Mouse (Mus musculus): ENCODE results near the gene Rnf10. TPM values are rescaled to one million over a fixed set of nuclear protein-coding genes. Genes with fewer than 3 reads are reported as not detected.

Rnf10 gene
- polyA plus RNA-seq, 1 experiment from 2014 or later: 121 TPM

GRCm38 (mm10) chr5:115274771-115275170 is 2.1 kb upstream of the Rnf10 start:
- Histone ChIP-seq H3K36me3 (peaks cover 9% of the 10 kb centered on the region; the same call in 1 of the 2 replicates), H3K9ac (no peak overlapping the region), H3K4me3 (no peak overlapping the region), H3K9me3 (no peaks in the 10 kb centered on the region), H3K27me3 (replicated peaks) (no peaks in the 10 kb centered on the region), H3K4me2 (no peak overlapping the region), H3K27ac (replicated peaks) (no peak overlapping the region), H3K4me1 (peaks cover 26% of the 10 kb centered on the region)
- no peak for ATAC-seq (ENCODE audit: extremely low read depth, insufficient number of reproducible peaks, low FRiP score, low TSS enrichment)
- 69% methylated on average over 1 of the region's 1 CpGs for WGBS

DNA sequence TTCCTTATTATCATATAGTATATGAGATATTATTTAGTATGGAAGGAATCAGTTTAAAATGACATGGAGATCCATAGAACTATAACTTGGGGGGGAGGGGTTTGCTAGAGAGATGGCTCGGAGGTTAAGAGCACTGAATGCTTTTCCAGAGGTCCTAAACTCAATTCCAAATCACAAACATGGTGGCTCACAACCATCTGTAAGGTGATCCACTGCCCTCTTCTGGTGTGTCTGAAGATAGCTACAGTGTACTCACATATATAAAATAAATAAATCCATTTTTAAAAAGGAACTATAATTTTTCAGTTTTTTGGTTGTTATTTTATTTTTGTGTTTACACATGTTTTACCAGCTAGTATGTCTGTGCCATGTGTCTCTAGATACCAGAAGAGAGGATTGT is 1.7 kb upstream of the Rnf10 start:
- WGBS: 79% methylated on average over 1 of the region's 1 CpGs
- Histone ChIP-seq H3K9me3 (no peaks in the 10 kb centered on the region), H3K4me3 (no peak overlapping the region), H3K36me3 (peaks cover 13% of the 10 kb centered on the region; the same call in 1 of the 2 replicates), H3K4me2 (no peak overlapping the region), H3K27ac (replicated peaks) (no peak overlapping the region), H3K4me1 (peaks cover 30% of the 10 kb centered on the region), H3K27me3 (replicated peaks) (no peaks in the 10 kb centered on the region), H3K9ac (no peak overlapping the region)
- ATAC-seq (ENCODE audit: extremely low read depth, insufficient number of reproducible peaks, low FRiP score, low TSS enrichment): no peak

GRCm38 (mm10) chr5:115273549-115274135 is 944 bp upstream of the Rnf10 start:
- Histone ChIP-seq H3K4me1 (peaks cover 35% of the 10 kb centered on the region), H3K4me2 (peak overlapping the region; percentile 96), H3K27ac (replicated peaks) (peak overlapping the region; percentile 85; the same call in 1 of the 2 replicates), H3K9me3 (no peaks in the 10 kb centered on the region), H3K9ac (peak overlapping the region; percentile 99; the same call in 1 of the 2 replicates), H3K36me3 (peaks cover 16% of the 10 kb centered on the region; the same call in 1 of the 2 replicates), H3K27me3 (replicated peaks) (no peaks in the 10 kb centered on the region), H3K4me3 (peak overlapping the region; percentile 100)
- ATAC-seq (ENCODE audit: extremely low read depth, insufficient number of reproducible peaks, low FRiP score, low TSS enrichment): no peak
- 71% methylated on average over 6 of the region's 6 CpGs for WGBS

DNA sequence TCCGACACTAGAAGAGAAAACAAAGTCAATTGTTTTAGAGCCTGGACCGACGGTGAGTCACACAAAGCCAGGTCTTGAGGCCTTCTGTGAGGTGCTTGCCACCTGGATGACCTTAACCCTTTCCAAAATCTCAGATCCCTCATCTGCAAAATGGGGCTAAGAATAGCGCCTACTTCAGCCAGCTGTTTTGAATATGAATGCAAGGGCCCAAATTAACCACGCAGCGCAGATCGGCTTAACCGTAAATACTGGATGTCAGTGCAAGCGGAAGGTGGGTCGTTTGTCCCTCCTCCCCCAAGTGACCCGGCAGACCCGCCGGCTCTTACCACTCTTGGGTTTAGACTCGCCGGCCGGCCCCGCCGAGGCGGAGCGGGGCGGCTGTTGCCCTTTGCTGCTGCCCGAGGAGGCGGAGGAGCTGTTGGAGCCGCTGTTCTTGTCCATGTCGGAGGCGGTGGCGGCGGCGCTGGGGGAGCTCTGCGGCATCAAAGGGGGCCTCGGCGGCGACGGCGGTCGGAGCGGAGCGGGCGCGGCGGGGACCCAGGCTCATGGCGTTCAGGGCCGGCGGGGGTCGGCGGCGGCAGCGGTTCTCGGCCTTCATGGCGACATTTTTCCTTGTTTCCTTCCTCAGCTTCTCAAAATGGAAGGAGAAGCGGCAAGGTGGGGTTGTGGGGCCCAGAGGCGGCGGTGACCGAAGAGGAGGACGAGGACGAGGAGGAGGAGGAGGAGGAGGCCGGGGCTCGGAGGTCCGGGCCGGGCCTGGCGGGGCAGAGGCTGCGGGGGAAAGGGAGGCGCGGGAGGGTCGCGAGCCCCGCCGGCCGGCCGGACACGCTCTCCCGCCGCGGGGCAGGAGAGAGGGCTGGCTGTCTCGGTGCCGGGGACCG is 527 bp downstream of the Rnf10 start:
- under 1% methylated on average over 73 of the region's 77 CpGs for WGBS
- H3K4me1 ChIP-seq: peaks cover 50% of the 10 kb centered on the region
- H3K27ac ChIP-seq (replicated peaks): peak overlapping the region; percentile 85

DNA sequence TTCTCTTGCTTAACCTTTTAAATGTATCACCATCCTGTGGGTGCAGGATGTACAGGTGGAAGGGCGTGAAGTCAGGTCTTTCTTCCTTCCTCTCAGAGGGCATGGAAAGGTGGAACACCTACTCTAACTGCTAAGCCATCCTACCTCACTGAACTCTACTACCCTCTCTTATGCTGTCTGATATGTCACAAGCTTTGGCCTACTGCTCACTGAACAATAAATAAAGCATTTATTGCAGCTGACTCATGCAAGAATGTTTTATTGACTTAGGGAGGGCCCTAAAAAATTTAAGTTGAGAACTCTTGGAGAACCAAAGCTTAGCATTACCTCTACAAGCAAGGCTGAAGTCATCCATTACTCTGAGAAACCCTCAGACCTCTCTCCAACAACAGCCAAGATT is 2.7 kb downstream of the Rnf10 start:
- 83% methylated on average over 1 of the region's 1 CpGs for whole genome bisulfite sequencing
- peak overlapping the region; percentile 96 for H3K4me2 ChIP-seq
- peak overlapping the region; percentile 100 for H3K4me3 ChIP-seq
- no peak for ATAC-seq (ENCODE audit: extremely low read depth, insufficient number of reproducible peaks, low FRiP score, low TSS enrichment)
- H3K36me3 ChIP-seq: peaks cover 30% of the 10 kb centered on the region
- peaks cover 67% of the 10 kb centered on the region for H3K4me1 ChIP-seq
- no peak overlapping the region for H3K27ac ChIP-seq (replicated peaks)
- H3K27me3 ChIP-seq (replicated peaks): no peaks in the 10 kb centered on the region
- H3K9me3 ChIP-seq: no peaks in the 10 kb centered on the region
- H3K9ac ChIP-seq: peak overlapping the region; percentile 99

More for the DNA sequence above, 527 bp downstream of the Rnf10 start:
- no peak; the same call in 1 of the 2 replicates for ATAC-seq (ENCODE audit: extremely low read depth, insufficient number of reproducible peaks, low FRiP score, low TSS enrichment)
- Histone ChIP-seq H3K27me3 (replicated peaks) (no peaks in the 10 kb centered on the region), H3K9me3 (no peaks in the 10 kb centered on the region), H3K4me3 (peak overlapping the region; percentile 100), H3K4me2 (peak overlapping the region; percentile 96), H3K9ac (peak overlapping the region; percentile 99), H3K36me3 (peaks cover 18% of the 10 kb centered on the region)

- no peak for ATAC-seq (ENCODE audit: extremely low read depth, insufficient number of reproducible peaks, low FRiP score, low TSS enrichment)
- H3K9me3 ChIP-seq: no peaks in the 10 kb centered on the region
- peak overlapping the region; percentile 69 for H3K9ac ChIP-seq
- H3K4me3 ChIP-seq: peak overlapping the region; percentile 100
- H3K27me3 ChIP-seq (replicated peaks): no peaks in the 10 kb centered on the region
- H3K36me3 ChIP-seq: peaks cover 35% of the 10 kb centered on the region
- 34% methylated on average over 3 of the region's 3 CpGs for WGBS
- H3K4me1 ChIP-seq: peaks cover 65% of the 10 kb centered on the region
- H3K4me2 ChIP-seq: peak overlapping the region; percentile 96
- peak overlapping the region; percentile 78 for H3K27ac ChIP-seq (replicated peaks)
These were observed 4.4 kb downstream of the Rnf10 start for GRCm38 (mm10) chr5:115268266-115268665.

GRCm38 (mm10) chr5:115267469-115268045 is 5.1 kb downstream of the Rnf10 start:
- peak overlapping the region; percentile 86 for H3K27ac ChIP-seq (replicated peaks)
- WGBS: 32% methylated on average over 3 of the region's 3 CpGs
- H3K9me3 ChIP-seq: no peaks in the 10 kb centered on the region
- peak overlapping the region; percentile 30 for H3K4me3 ChIP-seq
- peak overlapping the region; percentile 71 for H3K9ac ChIP-seq
- ATAC-seq (ENCODE audit: extremely low read depth, insufficient number of reproducible peaks, low FRiP score, low TSS enrichment): no peak
- H3K27me3 ChIP-seq (replicated peaks): no peaks in the 10 kb centered on the region
- H3K4me2 ChIP-seq: peak overlapping the region; percentile 96
- H3K4me1 ChIP-seq: peaks cover 69% of the 10 kb centered on the region
- H3K36me3 ChIP-seq: peaks cover 42% of the 10 kb centered on the region

GRCm38 (mm10) chr5:115266787-115267468 is 5.8 kb downstream of the Rnf10 start:
- H3K27ac ChIP-seq (replicated peaks): peak overlapping the region; percentile 86
- H3K4me3 ChIP-seq: peak overlapping the region; percentile 30
- H3K9me3 ChIP-seq: no peaks in the 10 kb centered on the region
- ATAC-seq (ENCODE audit: extremely low read depth, insufficient number of reproducible peaks, low FRiP score, low TSS enrichment): peak; percentile 58; the same call in 1 of the 2 replicates
- H3K9ac ChIP-seq: peak overlapping the region; percentile 71
- H3K4me1 ChIP-seq: peaks cover 71% of the 10 kb centered on the region
- H3K27me3 ChIP-seq (replicated peaks): no peaks in the 10 kb centered on the region
- H3K36me3 ChIP-seq: peaks cover 44% of the 10 kb centered on the region
- H3K4me2 ChIP-seq: peak overlapping the region; percentile 96
- 41% methylated on average over 8 of the region's 8 CpGs for WGBS

DNA sequence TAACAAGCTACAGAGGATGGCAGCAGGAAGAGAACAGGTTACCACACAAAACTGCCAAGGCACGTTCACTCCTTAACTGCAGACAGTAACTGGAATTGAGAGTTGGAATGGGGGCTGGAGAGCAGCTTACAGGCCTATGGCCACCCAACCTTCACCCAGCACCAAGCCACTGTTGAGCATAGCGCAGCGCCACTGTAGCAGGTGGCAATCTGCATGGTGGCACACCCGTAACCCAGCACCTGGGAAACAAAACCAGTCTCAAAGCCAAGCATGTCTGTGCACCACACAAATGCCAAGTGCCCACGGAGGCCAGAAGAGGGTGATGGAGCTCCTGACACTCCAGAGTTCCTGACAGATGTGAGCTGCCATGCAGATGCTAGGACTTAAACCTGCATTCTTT is 6.4 kb downstream of the Rnf10 start:
- Histone ChIP-seq H3K4me1 (peaks cover 71% of the 10 kb centered on the region), H3K36me3 (peaks cover 44% of the 10 kb centered on the region), H3K9ac (peak overlapping the region; percentile 52), H3K4me2 (peak overlapping the region; percentile 96), H3K27me3 (replicated peaks) (no peaks in the 10 kb centered on the region), H3K9me3 (no peaks in the 10 kb centered on the region), H3K4me3 (peak overlapping the region; percentile 27), H3K27ac (replicated peaks) (peak overlapping the region; percentile 86)
- ATAC-seq (ENCODE audit: extremely low read depth, insufficient number of reproducible peaks, low FRiP score, low TSS enrichment): no peak
- WGBS: 70% methylated on average over 5 of the region's 5 CpGs

DNA sequence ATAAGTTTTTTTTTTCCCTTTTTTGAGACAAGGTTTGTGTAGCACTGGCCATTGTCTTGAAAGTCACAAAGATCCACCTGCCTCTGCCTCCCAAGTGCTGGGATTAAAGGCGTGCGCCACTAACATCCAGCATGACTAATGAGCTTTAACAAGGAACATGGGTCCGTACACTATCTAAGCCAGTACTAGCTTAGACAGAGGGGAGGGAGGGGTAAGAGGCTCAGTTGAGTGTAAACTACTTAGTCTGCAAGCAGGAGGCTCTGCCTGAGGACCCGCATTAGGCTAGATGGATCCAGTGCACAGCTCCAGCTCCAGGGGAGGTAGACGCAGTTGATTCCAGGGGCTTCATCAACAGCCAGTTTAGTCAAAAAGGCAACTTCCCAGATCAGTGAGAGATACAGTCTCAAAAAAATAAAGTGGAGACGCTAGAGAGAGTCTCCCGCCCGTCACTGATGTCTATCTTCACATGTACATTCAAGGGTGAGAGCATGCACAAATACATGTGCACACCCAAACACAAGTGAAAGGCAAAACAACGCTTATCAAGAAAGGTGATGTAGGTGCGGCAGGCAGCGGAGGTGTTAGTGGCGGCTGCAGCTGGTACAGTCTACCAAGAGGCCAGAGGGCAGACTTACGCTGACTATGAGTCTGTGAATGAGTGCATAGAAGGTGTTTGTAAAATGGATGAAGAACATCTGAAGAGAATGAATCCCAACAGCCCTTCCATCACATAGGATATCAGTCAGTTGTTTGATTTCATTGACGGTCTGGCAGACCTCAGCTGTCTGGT is 10.0 kb downstream of the Rnf10 start:
- H3K4me2 ChIP-seq: peak overlapping the region; percentile 42
- H3K9me3 ChIP-seq: no peaks in the 10 kb centered on the region
- H3K27ac ChIP-seq (replicated peaks): no peak overlapping the region
- ATAC-seq (ENCODE audit: extremely low read depth, insufficient number of reproducible peaks, low FRiP score, low TSS enrichment): no peak
- peaks cover 34% of the 10 kb centered on the region for H3K4me1 ChIP-seq
- H3K9ac ChIP-seq: no peak overlapping the region
- 81% methylated on average over 14 of the region's 14 CpGs for WGBS
- peak overlapping the region; percentile 10; the same call in 1 of the 2 replicates for H3K4me3 ChIP-seq
- H3K27me3 ChIP-seq (replicated peaks): no peaks in the 10 kb centered on the region
- H3K36me3 ChIP-seq: peaks cover 54% of the 10 kb centered on the region
